Mouse (Mus musculus) stomach, postnatal 0 days (tissue): ENCODE results near the gene Mgat5.

Experiments used
- CTCF ChIP-seq: IDR thresholded peaks from 2 replicates; pipeline ENCODE4 v1.5.1; 2016; ENCODE audit warnings: antibody characterized with exemption, low read depth, mild to moderate bottlenecking, moderate library complexity
- EP300 ChIP-seq: optimal IDR thresholded peaks from 2 replicates; pipeline ENCODE3; 2016; ENCODE audit warnings: antibody characterized with exemption

- TF ChIP-seq EP300: no peak
- no peak for TF ChIP-seq CTCF
These were observed 12.8 kb downstream of the Mgat5 start for GRCm38 (mm10) chr1:127217665-127218064.
